Mouse (Mus musculus) olfactory bulb, adult 2 months (tissue): ENCODE measurements at regions not wholly inside any gene's neighbourhood (a gene's known extent, or its start where the extent isn't known, plus 50 kb on each side); places are given as distances from the start of the nearest gene placed in this dataset.

Source experiments
- CTCF ChIP-seq: fragments of 200-500 bp; IDR thresholded peaks from 2 replicates; pipeline ENCODE4 v1.5.1; 2012; ENCODE audit warnings: low read depth, mild to moderate bottlenecking, low read length, moderate library complexity; ENCODE audit not compliant: insufficient read depth
- POLR2A ChIP-seq: fragments of 200-500 bp; IDR thresholded peaks from 2 replicates; pipeline ENCODE4 v1.6.1; 2012; ENCODE audit warnings: mild to moderate bottlenecking, low read depth, low read length, moderate library complexity; ENCODE audit not compliant: insufficient read depth

GRCm38 (mm10) chr4:98203129-98203528 lies 180.0 kb downstream of the Tm2d1 start:
- TF ChIP-seq POLR2A: no peak
- no peak for TF ChIP-seq CTCF
